Mouse (Mus musculus) thymus, postnatal 10 days (tissue): ENCODE results near the gene Rps27l.
A peak's percentile ranks its signal among the peaks of the same experiment; 100 is the strongest.
"Not testable (repeated sequence)": the region's sequence is repeated elsewhere in the genome, so short reads cannot be mapped to it uniquely, and the experiment has no call there.

Experiments
- DNase-seq, 2 experiments: peaks; one replicate each; pipeline ENCODE4 v3.0.0; 2021; ENCODE audit warnings: low spot score in 2 of 2

The Rps27l gene

GRCm38 (mm10) chr9:66945647-66946641 is at the start of gene Rps27l:
Rps27l (plus strand) TSS chr9:66946086.
- peak; percentile 86 to 92 for DNase-seq

GRCm38 (mm10) chr9:66896951-66897350 is 48.9 kb upstream of the Rps27l start:
- no peak for DNase-seq

- DNase-seq: no peak
Measured at GRCm38 (mm10) chr9:66897851-66898250, 48.0 kb upstream of the Rps27l start.

DNA sequence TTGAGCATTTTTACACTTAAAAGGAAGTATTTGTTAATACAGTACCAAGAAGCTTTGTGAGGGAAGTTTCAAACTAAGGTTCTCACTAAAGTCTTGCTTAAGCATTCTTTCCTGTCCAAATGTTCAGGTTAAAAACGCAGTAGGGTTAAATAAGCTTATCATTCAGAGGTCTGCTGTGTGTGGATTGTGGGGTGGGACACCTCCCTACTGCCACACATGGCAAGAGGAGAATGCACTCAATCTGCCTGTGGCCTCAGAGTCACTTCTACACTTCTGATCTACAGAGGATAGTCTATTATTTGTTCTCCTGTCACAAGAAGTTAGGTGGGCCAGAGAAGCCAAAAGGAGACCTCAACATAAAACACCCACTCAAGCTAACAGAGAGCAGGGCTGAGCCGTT is 46.8 kb upstream of the Rps27l start:
- no peak for DNase-seq

- no peak for DNase-seq
Measured at GRCm38 (mm10) chr9:66899526-66899925, 46.4 kb upstream of the Rps27l start.

DNA sequence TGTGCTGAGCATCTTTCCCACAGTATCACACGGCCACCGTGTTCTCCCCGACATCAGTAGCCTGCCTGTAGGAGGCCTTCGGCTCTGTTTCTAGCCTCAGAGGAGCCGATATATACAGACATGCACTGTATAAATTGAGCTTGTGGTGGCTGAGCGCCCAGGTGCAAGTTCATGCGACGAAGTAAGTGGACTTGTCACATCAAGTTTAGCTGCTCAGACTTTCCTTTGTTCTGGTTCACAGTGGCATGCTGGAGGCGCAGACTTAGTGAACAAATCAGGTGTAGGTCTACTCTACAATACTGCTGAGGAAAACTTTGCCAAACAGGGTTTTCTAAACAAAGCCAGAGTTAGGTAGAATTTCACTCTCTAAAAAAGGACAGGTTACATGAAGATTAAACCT is 39.9 kb upstream of the Rps27l start:
- DNase-seq: no peak

DNA sequence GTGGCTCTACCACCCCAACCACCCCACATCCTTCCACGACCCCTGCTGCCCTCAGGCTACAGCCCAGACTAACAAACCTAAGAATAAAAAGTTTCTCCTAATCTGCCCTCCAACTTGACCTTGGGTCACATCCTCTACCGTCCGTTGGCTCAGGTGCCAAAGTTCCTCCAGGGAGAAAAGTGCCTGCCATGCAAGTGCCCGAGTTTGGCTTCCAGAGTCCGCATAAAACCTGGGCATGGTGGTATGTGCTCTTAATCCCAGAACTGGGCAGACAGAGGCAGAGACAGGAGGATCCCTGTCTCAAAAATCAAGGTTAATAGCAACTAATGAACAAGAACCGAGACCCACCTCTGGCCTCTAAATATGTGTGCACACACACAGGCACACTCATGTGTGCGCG is 38.8 kb upstream of the Rps27l start:
- no peak for DNase-seq

DNA sequence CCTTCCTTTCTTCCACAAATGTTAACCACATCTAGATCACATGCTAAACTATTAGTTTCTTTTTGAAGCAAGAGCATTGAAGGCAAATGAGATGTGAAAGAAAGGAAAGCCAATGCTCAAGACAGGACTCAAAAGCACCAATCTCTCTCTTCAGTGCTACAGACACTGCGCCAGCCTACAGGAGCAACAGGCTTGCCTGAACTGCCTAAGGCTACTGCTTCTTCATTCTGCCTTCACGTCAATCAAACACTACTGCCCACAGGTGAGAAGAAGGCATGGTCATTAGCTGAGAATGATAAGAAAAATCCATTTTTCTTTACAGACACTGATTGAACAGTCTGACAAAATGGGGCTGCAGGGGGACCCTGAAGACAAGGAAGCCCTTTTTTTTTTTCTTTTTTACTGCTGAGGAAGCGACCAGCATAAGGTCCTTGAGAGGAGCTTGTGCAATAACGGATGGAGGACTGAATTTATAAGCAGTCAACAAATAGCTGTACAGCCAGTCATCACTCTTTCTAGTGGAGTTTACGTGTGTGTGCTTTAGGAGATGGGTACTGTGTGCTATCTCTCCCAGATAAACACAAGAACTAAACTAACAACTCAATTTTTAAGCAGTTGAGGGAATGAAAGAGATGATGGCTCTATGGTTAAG is 38.0 kb upstream of the Rps27l start:
- DNase-seq: no peak

DNA sequence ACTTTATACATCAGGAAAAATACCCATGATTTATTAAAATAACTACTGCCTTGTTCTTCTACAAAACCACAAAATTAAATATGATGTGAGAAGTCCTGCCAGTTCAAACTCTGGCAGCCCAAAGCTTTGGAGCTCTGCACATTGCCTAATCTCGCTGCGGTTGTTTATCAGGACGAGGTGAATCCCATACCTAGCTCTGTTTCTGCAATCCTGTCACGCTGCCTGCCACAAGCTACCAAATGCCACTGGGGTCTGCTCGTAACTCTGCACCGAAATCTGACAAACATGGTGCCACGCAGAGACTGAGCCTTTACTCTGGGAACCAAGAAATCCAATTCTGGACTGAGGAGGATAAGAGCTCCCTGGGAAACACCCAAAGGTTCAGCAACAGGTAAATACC is 36.0 kb upstream of the Rps27l start:
- no peak for DNase-seq

GRCm38 (mm10) chr9:66910677-66911076 is 35.2 kb upstream of the Rps27l start:
- DNase-seq: no peak

- DNase-seq: no peak
Measured at GRCm38 (mm10) chr9:66912304-66912703, 33.6 kb upstream of the Rps27l start.

DNA sequence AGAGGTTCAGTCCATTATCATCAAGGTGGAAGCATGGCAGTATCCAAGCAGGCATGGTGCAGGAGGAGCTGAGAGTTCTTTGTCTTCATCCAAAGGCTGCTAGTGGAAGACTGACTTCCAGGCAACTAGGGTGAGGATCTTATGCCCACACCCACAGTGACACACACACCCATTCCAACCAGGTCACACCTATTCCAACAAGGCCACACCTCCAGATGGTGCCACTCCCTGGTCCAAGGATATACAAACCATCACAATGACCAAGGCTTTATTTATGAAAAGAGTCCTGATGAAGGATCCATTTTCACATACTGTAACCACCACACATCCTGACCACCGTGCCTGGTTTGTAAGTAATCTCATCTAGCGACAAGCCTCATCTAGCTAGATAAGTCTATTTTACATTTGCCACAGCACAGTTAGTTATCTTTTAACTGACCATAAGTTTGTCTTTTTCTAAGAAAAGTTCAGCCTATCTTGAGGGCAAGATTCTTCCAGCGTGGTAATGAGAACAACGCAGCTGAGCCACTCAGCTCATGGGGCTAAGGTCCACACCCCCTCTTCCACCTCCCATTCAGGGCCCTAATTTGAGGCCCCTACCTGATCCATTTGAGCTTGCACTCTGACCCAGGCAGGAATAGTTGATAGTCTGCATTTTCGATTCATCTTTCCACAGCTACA is 32.5 kb upstream of the Rps27l start:
- not testable (repeated sequence) for DNase-seq

DNA sequence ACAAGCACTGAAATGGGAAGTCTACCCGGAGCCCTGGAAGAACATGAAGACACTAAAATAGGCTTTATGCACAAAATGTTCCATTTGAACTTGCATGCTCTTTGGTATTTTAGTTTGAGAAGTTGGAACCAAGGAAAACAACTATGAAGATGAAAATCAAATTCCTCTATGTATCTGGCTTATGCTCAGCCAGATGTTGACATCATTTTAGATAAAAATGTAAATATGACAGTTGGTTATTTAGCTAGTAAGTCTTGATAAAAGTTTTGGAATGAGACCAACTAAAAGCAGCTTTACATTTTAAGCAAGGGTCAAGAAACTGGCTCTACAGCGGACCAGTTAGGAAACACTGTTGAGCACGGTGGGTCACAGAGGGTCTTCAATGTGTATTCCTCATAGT is 31.3 kb upstream of the Rps27l start:
- DNase-seq: no peak

- peak in 1 of 2 experiments; percentile 33 for DNase-seq
Measured at GRCm38 (mm10) chr9:66915401-66915800, 30.5 kb upstream of the Rps27l start.

DNA sequence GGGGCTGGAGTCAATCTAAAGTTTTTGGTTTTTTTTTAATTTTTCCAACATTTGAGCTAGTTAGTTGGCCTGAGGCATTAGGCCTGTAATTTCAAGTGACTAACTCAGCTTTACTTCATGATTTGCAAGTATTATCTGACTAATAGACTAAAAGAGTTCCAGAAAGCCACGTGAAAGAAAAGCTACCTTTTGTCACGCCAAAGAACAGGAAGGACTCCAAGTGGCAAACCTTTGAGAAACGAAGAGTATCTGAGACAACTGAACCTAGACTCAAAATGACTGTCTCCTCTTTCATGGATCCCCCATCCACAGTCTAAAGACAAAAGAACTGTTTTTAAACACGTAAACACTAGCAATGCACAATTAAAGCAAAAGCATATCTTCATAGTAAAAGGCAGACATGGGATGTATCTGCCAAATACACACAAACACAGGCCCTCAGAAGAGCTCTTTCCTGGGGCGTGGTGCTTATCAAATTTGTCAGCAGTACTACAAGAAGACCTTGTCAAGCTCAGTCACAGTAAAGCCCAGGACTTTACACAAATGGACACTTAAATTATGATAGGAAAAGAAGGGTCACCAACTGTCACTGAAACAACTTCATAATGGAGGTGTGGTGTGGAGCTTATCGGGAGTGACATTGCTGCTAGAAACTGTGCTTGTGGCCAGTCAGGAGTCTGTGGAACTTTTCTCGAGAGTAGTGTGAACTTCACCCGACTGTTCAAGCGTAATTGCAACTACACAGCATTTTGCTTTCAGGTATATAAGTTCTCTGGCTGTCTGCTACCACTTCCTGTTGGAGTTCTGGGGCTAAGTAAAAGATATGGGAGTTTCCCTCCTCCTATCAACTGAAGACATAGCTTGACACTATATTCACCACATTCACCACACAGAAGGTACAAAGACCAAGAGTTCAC is 29.8 kb upstream of the Rps27l start:
- peak in 1 of 2 experiments; percentile 23 for DNase-seq

- DNase-seq: no peak
Measured at GRCm38 (mm10) chr9:66917216-66917891, 28.5 kb upstream of the Rps27l start.

DNA sequence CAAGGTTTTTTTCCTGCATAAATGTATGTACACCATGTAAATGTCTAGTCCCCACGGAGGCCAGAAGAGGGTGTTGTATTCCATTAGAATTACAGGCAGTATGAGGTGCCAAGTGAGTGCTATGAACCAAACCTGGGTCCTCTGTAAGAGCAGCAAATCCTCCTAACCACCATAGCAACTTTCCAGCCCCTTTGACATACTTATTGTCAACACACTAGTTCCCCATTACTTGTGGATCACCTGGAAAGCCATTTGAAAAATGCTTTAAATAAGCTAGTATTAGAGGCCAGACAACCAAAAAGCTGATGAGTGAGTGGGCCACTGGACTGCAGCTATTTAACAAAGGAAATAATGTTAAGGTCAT is 28.0 kb upstream of the Rps27l start:
- no peak for DNase-seq

- DNase-seq: no peak
Measured at GRCm38 (mm10) chr9:66918672-66919330, 27.1 kb upstream of the Rps27l start.

DNA sequence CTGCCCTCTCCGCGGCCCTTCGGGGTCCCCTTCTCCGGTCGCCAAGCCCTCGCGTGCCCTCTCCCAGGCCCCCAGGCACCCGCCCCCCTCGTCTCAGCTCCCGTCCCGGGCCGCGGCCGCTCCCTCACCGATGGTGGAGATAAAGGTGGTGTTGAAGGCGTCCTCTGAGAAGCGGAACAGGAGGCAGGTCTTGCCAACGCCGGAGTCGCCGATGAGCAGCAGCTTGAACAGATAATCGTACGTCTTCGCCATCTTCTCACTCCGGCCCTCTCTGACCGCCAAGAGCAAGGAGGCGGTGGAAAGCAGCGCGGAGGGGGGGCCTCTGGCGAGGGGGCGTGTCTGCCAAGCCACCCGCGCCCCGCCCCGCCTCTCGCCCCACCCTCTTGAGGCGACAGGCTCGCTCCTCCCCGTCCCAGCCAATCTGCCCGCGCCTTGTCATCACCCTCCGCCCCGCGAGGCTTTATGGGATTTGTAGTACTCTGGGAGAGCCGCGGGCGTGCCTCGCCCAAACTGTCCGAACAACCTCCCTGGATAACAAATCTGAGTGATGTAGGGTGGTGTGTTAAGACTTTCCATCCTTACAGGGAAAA is 26.4 kb upstream of the Rps27l start, which contains the start of gene Rab8b:
Rab8b (minus strand) TSS at position 306 of the 590 bp plus-strand sequence.
- peak; percentile 96 to 98 for DNase-seq

GRCm38 (mm10) chr9:66919981-66920380 is 25.9 kb upstream of the Rps27l start:
- DNase-seq: no peak
